Mouse (Mus musculus) right cerebral cortex, adult 18-20 months (tissue): ENCODE results near the gene Gm11733.

Experiments used
- DNase-seq: peaks from one replicate; pipeline ENCODE4 v3.0.0; 2022; ENCODE audit warnings: mixed read lengths

The Gm11733 gene

DNA sequence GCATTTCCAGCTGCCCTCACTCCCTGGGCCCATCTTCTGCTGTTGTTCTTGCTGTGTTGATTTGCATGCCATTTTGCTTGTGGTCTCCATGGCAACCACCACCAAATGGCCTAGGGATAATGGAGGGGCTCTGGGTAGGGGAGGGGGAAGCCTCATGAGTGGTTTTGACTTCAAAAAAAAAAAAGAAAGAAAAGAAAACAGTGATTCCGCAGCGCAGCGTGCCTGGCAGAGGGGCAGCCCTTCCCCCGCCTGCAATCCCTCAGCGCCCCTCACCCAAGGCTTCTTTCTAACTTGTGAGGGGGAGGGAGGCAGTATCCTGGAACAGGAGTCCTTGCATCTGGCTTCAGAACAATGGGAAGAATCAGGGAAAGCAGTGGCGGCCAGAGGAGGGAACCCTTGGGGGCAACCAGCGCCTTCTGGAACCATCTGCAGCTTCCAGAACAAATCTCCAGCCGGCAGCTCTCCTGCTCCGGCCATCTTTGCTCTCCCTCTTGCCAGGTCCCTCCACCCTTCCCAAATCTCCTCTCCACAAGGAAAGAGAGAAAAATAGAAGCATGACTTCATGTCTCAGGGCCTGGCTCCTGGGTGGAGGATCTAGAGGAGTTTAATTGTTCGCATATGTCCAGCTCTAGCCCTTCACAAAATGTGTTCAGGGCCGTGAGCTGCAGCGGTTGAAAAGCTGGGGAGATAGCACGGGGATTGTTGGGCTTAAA is 5.0 kb upstream of the Gm11733 start:
- DNase-seq, result no peak

DNA sequence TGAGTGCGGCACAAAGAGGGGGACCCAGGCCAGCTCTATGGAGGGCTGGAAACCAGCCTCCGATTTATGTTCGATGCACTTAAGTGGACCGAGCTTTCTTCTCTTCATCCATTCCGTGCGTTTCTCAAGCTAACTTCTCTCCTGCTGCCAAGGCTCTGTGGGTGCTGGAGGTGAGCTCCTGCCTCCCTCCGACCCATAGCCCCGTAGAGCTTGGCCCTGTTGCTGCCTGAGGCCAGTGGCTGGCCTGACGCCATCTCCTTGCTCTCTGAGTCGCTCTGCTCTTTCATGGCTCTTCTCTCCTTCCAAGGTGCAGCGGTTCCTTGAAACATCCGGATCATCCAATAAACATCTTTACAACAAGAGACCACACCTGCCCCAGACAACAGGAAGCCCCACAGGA is 4.4 kb upstream of the Gm11733 start:
- DNase-seq, result no peak

DNA sequence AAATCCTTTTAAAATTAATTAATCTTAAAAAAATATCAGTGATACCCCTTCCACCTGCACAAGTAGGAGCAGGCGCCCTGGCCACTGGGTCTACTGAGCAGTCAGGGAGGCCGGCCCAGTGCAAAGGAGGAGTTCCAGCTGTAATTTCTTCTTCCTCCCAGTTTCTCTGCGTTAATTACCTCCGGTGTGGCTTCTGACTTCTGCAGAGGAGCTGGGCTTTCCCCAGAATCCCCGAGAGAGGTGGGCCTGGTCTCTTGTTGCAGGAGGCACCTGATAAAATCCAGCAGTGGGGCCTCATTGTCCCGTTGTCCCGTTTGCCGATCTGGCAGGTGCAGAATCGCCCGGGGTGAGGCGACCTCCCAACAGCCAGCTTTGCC is 1.9 kb upstream of the Gm11733 start:
- no peak for DNase-seq

DNA sequence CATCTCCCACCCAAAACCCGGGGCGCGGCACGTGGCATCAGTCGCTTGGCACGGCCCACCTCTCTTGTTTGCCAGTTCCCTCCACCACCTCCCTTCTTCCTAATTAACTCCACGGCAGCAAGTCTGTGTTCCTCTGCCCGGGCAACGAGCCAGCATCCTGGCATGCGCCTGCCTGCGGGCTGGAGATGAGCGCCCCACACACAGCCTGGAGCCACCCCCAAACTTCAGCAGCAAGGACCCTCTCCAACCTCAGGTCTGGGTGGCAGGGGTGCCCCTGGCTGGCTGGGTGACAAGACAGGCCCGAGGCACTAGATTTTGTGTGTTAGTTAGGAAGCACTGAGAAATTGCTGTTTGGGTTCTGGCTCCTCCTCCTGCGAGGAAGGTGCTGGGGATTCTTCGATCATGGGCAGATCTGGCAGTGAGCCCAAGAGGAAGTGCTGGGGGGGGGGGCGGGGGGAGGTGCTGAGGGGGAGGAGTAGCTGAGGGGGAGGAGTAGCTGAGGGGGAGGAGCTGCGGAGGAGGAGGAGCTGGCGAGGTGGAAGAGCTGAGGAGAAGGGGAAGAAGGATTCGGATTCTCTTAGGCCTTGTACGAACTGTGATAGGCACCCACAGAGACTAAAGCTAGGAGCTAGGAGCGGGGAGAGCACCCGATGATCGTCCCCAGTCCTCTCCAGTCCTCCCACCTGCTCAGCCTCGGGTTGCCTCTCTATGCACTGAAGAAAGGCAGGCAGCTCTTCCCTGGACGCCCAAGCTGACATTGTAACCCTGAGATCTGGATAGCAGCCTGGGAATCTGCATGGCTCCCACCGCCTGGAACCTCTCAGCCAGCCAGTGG is 1.3 kb upstream of the Gm11733 start:
- DNase-seq, result peak; percentile 92

DNA sequence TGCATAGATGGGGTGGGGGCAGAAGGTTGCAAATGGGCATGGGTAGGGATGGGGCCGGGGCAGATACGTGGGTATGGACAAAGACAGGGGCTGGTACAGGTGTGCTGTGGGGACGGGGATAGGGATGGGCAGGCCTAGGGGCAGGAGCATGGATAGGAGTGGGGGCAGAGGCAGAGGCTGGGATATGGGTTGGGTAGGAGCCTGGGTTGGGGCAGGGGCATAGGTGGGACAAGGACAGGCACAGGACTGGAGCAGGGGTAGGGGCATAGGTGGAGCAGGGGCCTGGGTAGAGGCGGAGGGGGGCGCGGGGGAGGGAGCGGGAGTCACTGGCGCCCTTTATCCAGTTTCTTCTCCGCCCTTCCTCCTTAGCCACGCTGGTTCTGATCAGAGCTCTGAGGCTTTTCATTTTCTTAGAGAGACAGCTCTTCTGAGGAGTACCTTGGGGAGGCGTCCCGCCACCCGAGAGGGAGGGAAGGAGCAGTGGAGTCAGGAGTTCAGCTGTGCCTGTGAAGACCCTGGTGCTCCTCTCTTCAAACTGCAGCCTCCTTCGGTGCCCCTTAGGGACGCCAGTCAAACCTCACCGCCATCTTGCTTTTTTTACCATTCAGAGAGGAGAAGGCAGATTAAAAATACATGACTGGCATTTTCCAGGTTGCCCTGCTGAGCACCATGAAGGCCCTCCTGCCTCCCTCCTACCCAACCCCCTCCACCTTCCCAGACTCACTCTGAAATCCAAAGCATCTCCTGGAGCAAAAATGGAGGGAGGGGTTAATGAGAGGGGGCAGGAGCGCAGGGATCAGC is 7.4 kb downstream of the Gm11733 start:
- no peak for DNase-seq

DNA sequence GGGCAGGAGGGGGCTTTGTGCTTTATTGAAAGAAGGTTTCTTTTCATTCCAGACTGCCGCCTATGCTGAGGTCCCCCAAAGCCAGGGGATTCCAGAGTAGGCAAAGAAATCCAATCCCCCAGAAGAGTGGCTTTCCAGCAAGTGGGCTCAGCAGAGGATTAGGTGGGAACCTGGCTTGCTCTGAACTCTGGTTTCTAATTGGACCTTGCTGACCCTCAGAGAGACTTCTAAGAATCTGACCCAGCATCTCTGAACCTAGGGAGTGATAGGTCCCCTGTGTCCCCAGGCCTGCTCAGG is 8.0 kb downstream of the Gm11733 start:
- DNase-seq, result no peak

DNA sequence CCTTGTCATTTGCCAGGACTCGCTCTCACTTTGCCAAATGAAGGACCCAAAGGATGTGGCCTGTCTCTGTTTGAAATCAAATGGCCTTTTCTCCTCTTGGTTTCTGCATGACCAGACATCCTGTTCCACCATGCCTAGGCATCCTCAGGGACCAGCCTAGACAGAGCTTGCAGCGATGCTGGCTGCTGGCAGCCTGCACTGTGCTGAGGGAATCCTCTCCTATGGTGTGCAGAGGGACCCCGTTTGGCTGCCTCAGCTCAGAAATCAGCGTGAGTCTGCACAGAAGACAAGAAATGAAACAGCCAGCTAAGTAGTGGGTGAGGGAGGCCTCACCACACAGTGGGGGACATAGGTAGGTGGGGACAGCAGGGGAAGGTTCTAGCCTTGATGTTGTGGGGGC is 12.6 kb downstream of the Gm11733 start:
- no peak for DNase-seq

DNA sequence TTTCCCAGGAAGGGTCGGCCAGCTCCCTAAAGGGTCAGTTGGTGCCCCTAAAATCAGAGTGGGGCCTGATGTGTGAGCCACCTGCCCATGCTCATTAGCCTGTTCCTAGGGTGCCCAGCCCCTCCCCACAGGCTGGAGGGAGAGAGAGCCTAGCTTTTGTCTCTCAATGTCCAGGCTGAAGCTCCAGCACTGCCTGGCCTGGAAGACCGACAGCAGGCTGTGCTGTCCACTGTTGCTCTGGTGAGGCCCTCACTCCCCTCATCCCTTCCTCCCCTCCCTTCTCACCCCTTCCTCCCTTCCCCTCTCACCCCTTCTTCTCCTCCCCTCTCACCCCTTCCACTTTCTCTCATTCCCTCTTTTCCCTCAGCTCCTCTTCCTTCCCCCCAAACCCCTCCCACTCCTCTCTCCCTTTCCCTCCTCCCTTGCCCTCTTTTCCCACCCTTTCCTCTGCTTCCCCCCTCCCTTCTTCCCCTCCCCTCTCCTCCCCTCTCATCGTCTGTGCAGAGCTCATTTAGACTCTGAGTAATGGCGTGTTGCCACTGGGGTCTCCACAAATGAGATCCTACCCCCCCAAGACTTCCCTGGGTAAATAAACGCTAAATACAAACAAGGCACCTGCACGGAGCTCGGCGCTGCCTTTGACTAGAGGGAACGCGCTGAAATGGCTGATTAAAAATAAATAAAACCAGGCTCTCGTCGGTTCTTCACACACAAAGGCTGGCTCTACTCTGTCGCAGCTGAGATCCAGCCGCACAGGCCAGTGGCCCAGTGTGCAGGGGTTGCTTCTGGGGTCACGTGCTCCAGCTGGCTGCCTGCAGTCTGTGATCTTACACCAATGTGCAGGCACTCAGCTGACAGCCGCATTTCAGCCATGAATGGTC is 13.3 kb downstream of the Gm11733 start:
- peak; percentile 39 for DNase-seq

DNA sequence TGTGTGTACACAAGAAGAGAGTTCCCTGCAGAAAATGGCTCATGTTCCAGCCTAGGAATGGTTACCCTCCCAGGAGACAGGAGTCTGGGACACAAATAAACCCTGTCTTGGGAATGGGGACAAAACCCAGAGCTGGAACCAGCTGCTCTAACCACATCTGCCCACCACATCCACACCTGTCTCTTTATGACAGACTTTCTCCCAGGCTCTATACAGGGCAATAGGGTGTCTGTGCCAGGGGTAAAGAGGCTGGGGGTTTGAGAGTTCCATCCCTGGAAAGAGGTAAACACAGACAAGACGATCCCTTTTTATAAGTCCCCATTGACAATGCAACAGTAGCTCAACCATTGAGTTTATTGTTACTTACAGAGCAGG is 14.0 kb downstream of the Gm11733 start:
- DNase-seq, result no peak

DNA sequence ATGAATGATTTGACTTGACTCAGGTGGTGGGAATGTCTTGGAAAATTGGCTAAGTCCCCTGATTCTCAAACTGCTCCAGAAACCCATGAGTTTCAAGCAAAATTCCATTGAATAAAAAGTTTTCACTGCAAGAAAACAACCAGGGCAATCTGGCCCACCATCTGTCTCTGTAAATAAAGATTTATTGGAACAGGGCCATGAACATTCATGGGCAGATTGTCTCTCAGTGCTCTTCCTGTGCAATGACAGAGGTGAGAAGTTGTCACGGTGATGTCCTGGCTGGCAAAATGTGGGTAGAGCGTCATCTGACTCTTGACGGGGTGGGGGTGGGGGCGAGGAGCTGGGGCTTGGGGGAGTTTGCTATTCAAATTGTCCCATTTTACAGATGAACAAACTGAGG is 24.8 kb downstream of the Gm11733 start:
- no peak for DNase-seq

DNA sequence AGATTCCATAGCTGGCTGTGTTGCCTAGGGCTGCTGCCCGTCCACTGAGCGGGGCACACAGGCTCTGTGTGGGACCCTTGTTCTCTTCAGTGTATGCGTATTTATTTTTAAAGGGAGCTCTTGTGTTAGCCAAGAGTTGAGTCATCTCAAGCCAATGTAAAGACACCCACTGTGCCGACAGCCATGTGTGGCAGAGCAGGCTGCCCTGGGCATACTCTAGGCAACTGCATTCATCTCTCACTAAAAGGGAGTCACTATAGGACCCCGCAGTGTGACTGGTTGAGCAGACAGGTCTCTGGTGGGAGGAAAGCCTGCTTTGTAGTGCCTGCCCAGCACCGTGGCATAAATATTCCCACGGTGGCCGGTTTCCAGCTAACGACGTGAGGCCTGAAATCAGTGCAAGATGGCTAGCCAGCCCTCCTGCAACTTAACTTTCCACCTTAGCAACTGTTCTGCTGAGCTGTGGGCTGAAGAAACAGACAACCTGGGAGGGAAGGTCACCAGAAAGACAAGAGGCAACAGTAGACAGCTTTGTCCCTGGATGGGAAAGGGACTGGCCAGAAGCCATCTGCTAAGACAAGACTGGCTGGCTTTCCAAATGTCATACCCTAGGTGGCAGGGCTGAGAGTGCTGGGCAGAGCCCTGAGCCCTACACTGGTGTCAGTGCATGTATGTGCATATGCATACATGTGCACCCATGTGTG is 31.7 kb downstream of the Gm11733 start:
- DNase-seq, result no peak

DNA sequence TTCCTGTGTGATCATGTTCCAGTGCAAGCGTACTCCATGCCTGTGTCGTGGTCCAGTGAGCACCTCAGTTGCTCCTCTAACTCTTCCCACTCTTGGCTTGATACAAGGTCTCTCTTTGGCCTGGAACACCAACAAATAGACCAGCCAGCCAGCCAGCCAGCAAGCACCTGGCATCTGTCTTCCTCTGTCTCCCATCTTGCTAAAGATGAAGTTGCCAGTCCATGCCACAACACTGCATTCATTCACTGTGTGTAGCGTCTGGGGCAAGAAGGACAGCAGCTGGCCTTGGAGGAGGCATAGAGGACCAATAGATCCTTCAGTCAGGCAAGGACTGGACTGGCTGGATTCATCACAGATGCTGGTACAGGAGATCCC is 32.2 kb downstream of the Gm11733 start:
- no peak for DNase-seq

DNA sequence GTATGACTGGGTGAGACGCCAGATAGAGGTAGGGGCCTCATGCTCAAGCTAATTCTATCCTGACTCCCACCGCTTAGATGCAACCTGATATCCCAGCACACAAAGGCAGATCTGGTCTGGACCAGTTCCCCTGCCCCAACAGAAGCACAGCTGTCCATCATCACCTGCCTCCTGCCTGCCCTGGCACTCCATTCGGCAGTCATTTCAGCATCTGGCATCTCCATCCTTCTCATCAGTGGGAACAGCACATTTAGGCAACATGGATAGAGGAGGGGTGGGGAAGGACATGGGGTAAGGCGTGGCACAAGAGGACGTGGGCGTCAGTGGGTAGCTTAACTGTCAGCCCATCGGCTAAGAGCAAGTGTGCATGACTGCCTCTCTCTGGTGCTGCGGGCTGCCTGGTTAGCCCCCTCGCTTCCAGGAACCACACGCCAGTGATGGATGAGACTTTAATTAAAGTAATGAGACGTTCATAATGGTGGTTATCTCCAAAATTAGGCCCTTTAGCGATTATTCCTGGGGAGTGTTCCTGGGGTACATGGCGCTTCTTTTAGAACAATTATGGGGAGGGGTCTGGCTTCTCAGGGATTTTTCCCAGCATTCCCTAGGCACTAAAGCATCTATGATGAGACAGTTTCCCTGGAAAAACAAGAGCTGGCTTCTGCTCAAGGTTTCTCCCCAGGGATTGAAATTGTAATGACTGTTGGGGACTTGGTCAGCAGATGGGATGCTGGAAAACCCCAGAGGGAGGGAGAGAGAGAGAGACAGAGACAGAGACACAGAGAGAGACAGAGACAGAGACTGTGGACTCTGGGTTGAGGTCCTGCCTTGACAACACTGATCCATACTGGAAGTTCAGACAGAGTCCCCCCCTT is 38.0 kb downstream of the Gm11733 start:
- DNase-seq, result no peak

DNA sequence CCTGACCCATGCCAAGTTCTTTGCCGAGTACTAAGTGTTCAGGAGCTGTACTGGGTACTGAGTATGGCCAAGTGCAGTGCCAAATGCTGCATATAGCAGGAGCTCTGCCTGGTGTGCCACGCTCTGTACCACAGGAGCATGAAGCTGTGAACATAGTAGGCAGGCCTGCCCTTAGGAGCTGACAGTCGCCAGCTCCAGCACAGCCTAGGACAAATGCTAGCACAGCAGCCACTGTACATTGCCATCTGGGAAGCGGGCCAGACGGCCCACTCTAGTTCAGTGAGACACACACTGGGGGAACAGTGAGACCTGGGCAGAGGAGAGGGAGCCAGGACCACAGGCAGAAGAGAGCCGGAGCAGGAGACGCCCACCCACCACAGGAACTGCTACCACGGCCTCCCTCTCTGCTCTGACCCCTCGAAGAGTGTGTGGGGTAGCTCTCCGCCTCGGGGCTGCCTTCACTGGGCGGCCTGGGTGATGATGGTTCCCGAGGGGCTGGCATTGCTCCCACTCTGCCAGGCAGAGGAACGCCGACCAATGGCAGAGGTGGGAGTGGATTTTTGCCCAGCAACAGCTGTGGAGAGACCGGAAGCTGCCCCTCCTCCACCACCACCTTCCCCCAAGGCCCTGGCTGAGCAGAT is 38.8 kb downstream of the Gm11733 start:
- peak; percentile 88 for DNase-seq

DNA sequence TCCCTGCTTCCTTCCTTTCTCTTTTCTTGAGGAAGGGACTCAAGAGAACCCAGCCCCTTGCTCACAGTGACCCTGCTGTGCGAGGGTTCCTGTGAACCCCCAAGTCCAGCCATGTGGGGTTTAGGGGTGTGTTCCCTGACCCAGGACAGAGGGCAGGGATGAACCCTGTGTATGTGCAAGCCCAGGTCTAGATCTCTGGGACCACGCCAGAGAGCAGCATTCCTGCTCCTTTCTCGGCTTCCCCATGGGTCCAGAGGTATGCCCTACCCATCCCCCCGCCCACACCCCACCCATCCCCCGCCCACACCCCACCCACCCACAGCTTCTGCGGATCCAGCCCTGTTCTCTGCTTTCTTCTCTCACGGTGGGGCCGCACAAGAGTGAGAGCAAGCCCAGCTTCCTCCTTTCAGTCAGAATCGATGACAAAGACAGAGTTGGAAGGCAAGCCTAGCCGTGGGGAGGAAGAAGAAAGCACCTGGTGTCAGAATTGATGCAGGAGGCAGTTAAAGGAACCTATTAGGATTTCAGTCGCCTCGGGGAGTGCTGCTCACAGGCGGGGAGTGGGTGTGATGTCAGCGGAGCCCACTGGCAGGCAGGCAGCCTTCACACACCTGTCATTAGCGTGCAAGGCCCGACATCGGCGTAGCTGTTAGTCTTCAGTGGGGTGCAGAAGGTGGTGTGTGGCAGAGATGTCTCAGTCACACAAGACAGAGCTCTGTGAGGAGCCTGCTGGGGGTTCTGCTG is 41.6 kb downstream of the Gm11733 start:
- DNase-seq, result peak; percentile 40

DNA sequence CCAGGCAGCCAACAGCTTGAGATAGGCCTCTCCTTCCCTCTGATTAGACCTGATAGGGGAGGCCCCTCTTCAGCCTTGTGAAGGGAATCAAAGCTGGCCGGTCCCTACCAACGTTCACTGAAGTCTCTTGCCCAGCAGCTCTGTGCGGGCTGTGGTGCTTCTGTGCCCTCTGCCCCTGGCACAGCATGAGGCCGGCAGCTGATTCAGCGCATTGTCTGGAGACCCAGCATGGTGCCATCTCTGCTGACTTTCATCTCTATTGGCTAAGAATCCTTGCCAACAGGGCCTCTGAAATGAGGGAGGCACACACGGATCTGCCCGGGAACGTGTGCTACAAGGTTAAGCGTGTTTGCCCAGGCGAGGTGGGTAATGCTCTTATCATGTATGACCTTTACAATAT is 48.2 kb downstream of the Gm11733 start:
- DNase-seq, result no peak

DNA sequence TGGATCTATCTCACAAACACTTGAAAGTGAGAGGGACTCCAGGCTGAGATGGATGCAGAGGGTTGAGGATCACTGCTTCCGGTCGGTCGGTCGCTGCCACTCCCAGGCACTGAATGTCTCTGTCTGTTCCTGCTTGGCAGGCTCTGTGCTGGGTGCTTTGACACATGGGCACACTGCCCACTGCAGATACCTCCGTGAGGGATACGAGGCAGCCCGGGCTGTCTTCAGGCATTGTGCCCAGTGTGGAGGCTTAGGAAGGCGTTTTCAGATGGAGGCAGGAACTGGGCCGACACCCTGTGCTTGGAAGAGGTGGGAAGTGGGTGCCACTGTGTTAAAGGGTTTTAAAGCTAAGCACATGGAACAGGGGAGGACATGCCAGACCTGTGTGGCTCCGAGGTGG is 50.7 kb downstream of the Gm11733 start:
- DNase-seq, result peak; percentile 85

DNA sequence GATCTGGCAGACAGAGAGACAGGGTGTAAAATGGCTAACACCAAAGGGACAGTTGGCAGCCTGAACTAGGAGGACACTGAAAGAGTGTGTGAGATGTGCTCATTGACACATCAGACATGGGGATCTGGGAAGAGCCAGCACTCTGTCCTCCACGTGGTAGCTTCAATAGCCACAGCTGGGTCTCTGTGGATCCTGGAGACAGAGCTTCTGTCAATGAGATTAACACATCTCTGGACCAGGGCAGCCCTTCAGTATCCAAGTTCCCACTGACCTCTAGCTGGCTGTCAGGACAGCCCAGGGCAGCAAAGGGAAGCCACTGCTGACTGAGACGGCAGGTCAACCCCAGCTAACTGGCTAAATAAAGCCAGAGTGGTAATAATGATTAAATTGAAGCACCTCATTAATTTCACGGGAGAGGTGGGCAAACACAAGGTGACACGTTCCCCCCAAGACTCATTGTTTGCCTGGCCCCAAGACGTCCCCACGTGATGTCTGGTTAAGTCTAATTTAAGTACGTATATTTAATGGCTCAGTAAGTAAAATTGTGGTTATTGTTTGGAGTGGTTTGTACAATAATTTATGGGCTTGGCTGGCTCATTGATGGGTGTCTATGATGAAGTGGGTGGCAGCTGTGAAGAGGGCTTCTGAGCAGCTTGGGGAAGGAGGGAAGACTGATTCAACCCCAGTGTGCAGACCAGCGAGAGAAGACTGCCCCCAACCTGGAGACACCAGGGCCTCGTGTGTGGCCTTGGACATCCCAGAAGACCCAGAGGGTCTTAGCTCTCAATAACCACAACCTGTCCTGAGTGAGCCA is 51.5 kb downstream of the Gm11733 start:
- DNase-seq, result no peak

DNA sequence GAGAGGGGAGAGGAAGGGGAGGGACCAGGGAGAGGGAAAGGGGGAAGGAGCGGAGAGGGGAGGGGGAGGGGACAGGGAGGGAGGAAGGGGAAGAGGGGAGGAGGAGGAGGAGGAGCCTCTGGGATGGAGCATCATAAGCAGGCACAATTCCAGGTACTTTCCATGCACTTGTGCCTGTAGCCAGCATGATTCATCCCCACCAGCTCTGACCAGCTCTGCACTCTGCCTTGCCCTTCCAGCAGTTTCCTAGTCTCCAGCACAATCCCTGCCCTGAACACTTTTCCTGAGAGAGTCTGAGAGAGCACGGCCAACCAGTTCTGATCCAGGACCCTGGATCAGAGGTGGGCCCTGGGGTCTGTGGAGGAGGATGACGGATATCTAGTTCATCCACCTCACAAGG is 52.4 kb downstream of the Gm11733 start:
- no peak for DNase-seq
